Mouse (Mus musculus) limb, embryonic 15.5 days (tissue): ENCODE measurements around the gene Mapk11. TPM values are rescaled to one million over a fixed set of nuclear protein-coding genes. Genes with fewer than 3 reads are reported as not detected.

Experiments
- ATAC-seq: fragments of 200-750 bp; cut with Nextera tagmentation; 2 replicates; pipeline ENCODE4 v1.8.0; 2017; ENCODE audit warnings: low read depth, moderate TSS enrichment; ENCODE audit not compliant: insufficient number of reproducible peaks, low FRiP score, low TSS enrichment
- H3K27ac ChIP-seq: fragments of 300-500 bp; sonication (generic); 2 replicates; pipeline ENCODE4 v1.5.1; 2015; ENCODE audit warnings: moderate library complexity, mild to moderate bottlenecking, inconsistent platforms
- H3K27me3 ChIP-seq: fragments of 300-500 bp; sonication (generic); 2 replicates; pipeline ENCODE4 v1.6.1; 2015; ENCODE audit warnings: inconsistent platforms
- H3K36me3 ChIP-seq: fragments of 300-500 bp; sonication (generic); 2 replicates; pipeline ENCODE4 v1.6.1; 2015; ENCODE audit warnings: inconsistent platforms
- H3K4me1 ChIP-seq: fragments of 300-500 bp; sonication (generic); 2 replicates; pipeline ENCODE4 v1.6.1; 2015; ENCODE audit warnings: inconsistent platforms
- H3K4me2 ChIP-seq: fragments of 300-500 bp; sonication (generic); 2 replicates; pipeline ENCODE4 v1.6.1; 2015; ENCODE audit warnings: mild to moderate bottlenecking, inconsistent platforms
- H3K4me3 ChIP-seq: fragments of 300-500 bp; sonication (generic); 2 replicates; pipeline ENCODE4 v1.5.1; 2015; ENCODE audit warnings: mild to moderate bottlenecking, inconsistent platforms
- H3K9ac ChIP-seq: fragments of 300-500 bp; sonication (generic); 2 replicates; pipeline ENCODE4 v1.6.1; 2015; ENCODE audit warnings: inconsistent platforms
- H3K9me3 ChIP-seq: fragments of 300-500 bp; sonication (generic); 2 replicates; pipeline ENCODE4 v1.6.1; 2016; ENCODE audit warnings: inconsistent platforms
- WGBS: fragments of 180-500 bp; shearing (Covaris S2); methylation state at CpG from one replicate; pipeline ENCODE4 v1.1.7; 2015; 5-methylcytosine and 5-hydroxymethylcytosine counted together
- polyA plus RNA-seq: library from polyadenylated mRNA; unstranded; fragments of >200 nt; fragmentation: Nextera tagmentation; extraction: Ambion mirVana; gene quantifications from 2 replicates; pipeline ENCODE4 v1.2.1, GENCODE M21; 2015

Mapk11 gene
- polyA plus RNA-seq, 1 experiment from 2014 or later: 8.3 TPM

DNA sequence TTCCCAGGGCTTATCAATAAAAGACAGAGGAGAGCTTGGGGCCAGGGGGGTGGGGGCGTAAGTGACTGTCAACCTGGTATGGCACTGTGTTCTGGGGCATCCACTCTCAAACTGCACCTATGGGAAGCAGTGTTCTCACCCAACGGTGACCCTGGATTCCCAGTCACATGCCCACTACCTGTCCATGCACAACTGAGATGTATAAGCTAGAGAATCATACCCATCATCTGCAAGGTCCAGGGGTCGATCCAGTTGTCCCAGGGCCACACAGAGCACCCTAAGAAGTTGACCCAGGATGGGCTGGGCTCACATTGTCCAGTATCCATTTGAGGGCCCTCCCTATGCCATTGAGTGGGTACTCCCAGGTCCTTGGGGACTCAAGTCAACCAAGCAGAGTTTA lies 25.1 kb downstream of the Mapk11 start:
- Histone ChIP-seq H3K36me3 (peaks cover 19% of the 10 kb centered on the region), H3K27me3 (no peaks in the 10 kb centered on the region), H3K4me3 (no peak overlapping the region), H3K4me2 (no peak overlapping the region), H3K4me1 (peaks cover 57% of the 10 kb centered on the region), H3K27ac (no peak overlapping the region), H3K9me3 (no peaks in the 10 kb centered on the region), H3K9ac (no peak overlapping the region)
- no peak for ATAC-seq
- 89% methylated on average over 3 of the region's 3 CpGs for WGBS

DNA sequence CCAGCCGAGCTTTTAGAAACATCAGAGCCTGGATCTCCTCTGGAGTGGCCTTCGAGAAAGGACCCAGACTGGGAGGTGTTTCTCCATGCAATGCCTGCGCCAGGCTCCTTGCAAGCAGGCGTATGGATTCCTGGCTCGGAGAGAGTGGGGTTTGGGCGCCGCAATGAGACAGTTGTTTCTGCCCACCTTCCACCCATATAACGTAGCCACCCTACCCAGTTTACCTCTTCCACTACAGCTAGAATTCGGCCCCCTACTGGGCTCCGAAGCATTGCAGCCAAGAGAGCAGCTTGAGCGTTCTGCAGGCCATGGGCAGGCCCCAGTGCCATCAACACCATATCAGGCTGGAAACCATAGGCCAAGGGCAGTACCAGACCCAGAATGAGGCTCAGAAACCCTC lies 25.8 kb downstream of the Mapk11 start:
- Histone ChIP-seq H3K27me3 (no peaks in the 10 kb centered on the region), H3K27ac (peak overlapping the region; percentile 82), H3K9ac (peak overlapping the region; percentile 73; the same call in 1 of the 2 replicates), H3K36me3 (peaks cover 22% of the 10 kb centered on the region), H3K9me3 (no peaks in the 10 kb centered on the region), H3K4me3 (peak overlapping the region; percentile 71), H3K4me1 (peaks cover 52% of the 10 kb centered on the region), H3K4me2 (peak overlapping the region; percentile 90)
- no peak for ATAC-seq
- WGBS: 18% methylated on average over 11 of the region's 11 CpGs

DNA sequence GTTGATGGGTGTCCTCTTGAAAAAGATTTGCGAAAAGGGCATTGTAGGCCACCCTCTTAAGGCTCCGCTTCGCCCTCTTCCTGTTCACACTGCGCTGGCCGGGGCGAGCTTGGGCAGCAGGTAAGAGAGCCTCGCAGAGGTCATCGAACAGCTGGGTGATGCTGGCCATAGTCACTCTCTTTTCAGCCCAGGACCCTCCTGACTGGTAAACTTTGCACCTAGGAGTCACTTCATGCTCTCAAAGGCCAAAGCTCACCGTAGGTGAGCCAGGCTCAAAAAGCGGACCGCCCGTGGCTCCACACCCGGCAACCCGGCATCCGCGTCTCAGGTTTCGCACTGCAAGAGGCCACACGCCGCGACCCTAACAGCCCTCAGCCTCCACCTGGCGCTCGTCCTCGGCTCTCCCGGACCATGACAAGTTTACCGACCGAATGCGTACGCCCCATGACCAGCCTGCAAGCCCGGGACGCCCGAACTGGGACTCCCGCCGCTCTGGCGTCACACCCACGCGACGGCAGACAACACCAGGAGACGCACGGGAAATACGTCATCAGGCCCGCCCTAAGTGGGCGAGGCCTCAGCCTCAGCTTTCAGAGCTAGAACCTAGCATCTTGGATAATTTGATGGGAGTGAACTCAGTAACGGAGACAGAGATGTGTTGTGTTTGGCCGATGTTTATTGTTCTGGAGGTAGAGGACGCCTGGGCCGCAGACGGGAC lies 26.6 kb downstream of the Mapk11 start, which contains the start of gene Tubgcp6:
Gene Tubgcp6 (minus strand): TSS at position 464 of the 718 bp plus-strand sequence.
- no peaks in the 10 kb centered on the region for H3K27me3 ChIP-seq
- peaks cover 48% of the 10 kb centered on the region for H3K4me1 ChIP-seq
- under 1% methylated on average over 47 of the region's 47 CpGs for WGBS
- peak within 1 kb of the TSS; percentile 90 for H3K4me2 ChIP-seq
- H3K4me3 ChIP-seq: peak within 1 kb of the TSS; percentile 71
- H3K9ac ChIP-seq: peak within 1 kb of the TSS; percentile 73
- H3K9me3 ChIP-seq: no peaks in the 10 kb centered on the region
- peaks cover 23% of the 10 kb centered on the region for H3K36me3 ChIP-seq
- peak; percentile 78 for ATAC-seq
- H3K27ac ChIP-seq: peak within 1 kb of the TSS; percentile 82

DNA sequence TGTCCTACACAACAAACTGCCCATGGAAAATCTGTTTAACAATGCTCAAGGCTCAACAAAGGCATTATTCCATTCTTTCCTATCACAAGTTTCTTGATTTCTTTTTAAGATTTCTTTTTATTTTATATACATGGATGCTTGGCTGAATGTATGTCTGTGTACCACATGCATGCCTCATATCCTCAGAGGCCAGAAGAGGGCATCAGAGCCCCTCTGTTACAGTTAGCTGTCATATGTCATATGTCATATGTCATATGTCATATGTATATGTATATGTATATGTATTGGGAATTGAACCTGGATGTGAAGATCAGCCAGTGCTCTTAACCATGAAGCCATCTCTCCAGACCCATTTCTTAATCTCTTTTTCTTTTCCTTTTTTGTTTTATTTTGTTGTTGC lies 31.4 kb downstream of the Mapk11 start:
- no peaks in the 10 kb centered on the region for H3K27me3 ChIP-seq
- H3K9ac ChIP-seq: no peak overlapping the region
- no peak overlapping the region for H3K27ac ChIP-seq
- H3K4me3 ChIP-seq: no peak overlapping the region
- H3K4me2 ChIP-seq: no peak overlapping the region
- H3K9me3 ChIP-seq: no peaks in the 10 kb centered on the region
- H3K4me1 ChIP-seq: peaks cover 28% of the 10 kb centered on the region
- ATAC-seq: no peak
- peaks cover 51% of the 10 kb centered on the region for H3K36me3 ChIP-seq

DNA sequence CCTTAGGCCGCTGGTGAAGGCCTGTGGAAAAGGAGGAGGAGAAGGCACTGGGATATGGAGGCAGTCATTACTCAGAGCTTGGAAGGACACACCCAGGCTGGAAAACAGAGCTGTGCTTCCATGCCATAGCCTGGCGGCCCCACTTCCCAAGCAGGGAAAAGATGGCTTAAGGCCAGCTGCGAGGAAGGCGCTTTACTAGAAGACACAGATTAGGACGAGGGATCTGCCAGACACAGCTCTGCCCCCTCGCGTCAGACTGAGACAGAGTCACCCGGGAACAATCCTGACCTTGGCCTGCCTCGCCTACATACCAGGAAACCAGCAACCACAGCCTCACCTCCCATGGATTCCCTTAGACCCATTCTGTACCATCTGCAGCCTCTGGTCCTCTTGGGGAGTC lies 39.3 kb downstream of the Mapk11 start:
- Histone ChIP-seq H3K36me3 (peaks cover 90% of the 10 kb centered on the region), H3K9ac (no peak overlapping the region), H3K9me3 (no peaks in the 10 kb centered on the region), H3K4me3 (no peak overlapping the region), H3K27me3 (no peaks in the 10 kb centered on the region), H3K4me1 (no peaks in the 10 kb centered on the region), H3K27ac (no peak overlapping the region), H3K4me2 (no peak overlapping the region)
- 76% methylated on average over 9 of the region's 9 CpGs for WGBS
- no peak for ATAC-seq

DNA sequence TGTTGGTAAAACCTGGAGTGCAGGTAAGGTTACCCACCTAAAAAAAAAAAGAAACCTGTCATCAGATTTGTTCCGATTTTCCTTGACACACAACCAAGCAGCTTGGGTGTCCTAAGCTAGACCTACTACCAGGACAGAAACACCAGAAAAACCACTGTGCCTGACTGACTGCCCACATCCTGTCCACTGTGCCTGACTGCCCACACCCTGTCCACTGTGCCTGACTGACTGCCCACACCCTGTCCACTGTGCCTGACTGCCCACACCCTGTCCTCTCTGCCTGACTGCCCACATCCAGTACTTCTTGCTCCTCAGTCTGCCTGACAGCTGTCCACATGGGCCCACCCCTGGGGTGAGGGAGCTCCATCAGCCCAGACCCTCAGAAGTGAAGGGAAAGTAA lies 42.5 kb downstream of the Mapk11 start:
- Histone ChIP-seq H3K4me2 (no peak overlapping the region), H3K9me3 (no peaks in the 10 kb centered on the region), H3K9ac (no peak overlapping the region), H3K27me3 (no peaks in the 10 kb centered on the region), H3K27ac (no peak overlapping the region), H3K4me1 (no peaks in the 10 kb centered on the region), H3K4me3 (no peak overlapping the region), H3K36me3 (peaks cover 100% of the 10 kb centered on the region)
- WGBS: 89% methylated on average over 1 of the region's 1 CpGs
- ATAC-seq: no peak

DNA sequence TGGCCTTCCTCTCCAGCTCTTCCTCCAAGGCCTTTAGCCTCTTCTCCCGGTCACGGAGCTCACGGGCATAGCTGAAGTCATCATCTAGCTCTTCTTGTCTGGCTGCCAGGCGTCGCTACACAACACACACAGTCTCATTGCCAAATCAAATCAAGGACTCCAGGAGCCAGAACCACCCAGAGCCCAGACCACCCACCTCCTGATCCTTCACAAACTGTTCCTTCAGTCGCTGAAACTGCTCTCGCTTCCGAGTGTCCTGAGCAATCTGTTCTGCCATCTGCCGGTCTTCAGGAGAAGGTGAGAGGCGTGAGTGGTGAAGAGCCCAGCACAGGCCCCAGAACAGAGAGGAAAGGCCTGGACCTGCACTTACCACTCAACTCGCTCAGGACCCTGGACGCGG lies 43.4 kb downstream of the Mapk11 start:
- H3K36me3 ChIP-seq: peaks cover 100% of the 10 kb centered on the region
- 94% methylated on average over 13 of the region's 13 CpGs for WGBS

DNA sequence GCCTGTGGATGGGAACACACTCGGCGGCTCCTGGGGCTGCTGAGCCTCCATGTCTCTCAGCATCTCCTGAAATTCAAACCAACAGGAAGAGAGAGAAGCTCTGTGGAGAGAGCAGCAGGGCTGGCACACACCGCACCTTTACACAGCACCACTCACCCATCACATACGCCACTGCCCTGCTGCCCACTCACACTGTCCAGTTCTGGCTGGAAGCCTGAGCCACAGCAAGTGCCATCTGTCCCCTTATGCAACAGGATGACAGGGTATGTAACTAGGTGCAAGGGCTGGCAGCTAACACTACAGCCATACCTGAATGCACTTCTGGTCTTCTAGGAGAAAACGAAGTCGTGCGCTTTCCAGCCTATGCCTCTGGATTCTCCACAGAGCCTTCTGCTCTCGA lies 45.0 kb downstream of the Mapk11 start:
- 95% methylated on average over 8 of the region's 8 CpGs for WGBS
- no peaks in the 10 kb centered on the region for H3K4me1 ChIP-seq
- H3K4me2 ChIP-seq: no peak overlapping the region
- H3K9ac ChIP-seq: no peak overlapping the region
- H3K4me3 ChIP-seq: no peak overlapping the region
- no peaks in the 10 kb centered on the region for H3K27me3 ChIP-seq
- no peak overlapping the region for H3K27ac ChIP-seq
- H3K36me3 ChIP-seq: peaks cover 100% of the 10 kb centered on the region
- ATAC-seq: no peak
- H3K9me3 ChIP-seq: no peaks in the 10 kb centered on the region

More for the DNA sequence above, 43.4 kb downstream of the Mapk11 start:
- ATAC-seq: no peak
- Histone ChIP-seq H3K27me3 (no peaks in the 10 kb centered on the region), H3K4me3 (no peak overlapping the region), H3K9me3 (no peaks in the 10 kb centered on the region), H3K27ac (no peak overlapping the region), H3K9ac (no peak overlapping the region), H3K4me1 (no peaks in the 10 kb centered on the region), H3K4me2 (no peak overlapping the region)

DNA sequence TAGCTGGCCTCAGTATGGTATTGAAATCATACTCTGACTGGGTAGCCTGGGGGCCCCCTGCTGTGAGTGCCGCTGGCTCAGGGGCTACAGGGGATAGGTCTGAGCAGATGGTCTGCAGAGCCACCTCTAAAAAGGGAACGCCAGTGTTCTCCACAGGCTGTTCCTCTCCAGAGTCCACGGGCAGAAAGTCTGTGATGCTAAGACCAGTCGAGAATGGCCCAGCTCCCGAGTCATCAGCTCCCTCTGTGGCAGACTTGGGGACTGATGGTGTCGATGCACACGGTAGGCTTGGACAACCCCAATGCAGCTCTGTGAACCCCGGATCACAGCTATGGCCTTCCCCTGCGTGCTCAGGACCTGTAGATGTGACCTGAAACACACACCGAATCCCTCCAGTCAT lies 45.5 kb downstream of the Mapk11 start:
- Histone ChIP-seq H3K27me3 (no peaks in the 10 kb centered on the region), H3K4me1 (no peaks in the 10 kb centered on the region), H3K27ac (no peak overlapping the region), H3K9ac (no peak overlapping the region), H3K4me3 (no peak overlapping the region), H3K9me3 (no peaks in the 10 kb centered on the region), H3K36me3 (peaks cover 100% of the 10 kb centered on the region), H3K4me2 (no peak overlapping the region)
- ATAC-seq: no peak
- WGBS: 87% methylated on average over 10 of the region's 10 CpGs

DNA sequence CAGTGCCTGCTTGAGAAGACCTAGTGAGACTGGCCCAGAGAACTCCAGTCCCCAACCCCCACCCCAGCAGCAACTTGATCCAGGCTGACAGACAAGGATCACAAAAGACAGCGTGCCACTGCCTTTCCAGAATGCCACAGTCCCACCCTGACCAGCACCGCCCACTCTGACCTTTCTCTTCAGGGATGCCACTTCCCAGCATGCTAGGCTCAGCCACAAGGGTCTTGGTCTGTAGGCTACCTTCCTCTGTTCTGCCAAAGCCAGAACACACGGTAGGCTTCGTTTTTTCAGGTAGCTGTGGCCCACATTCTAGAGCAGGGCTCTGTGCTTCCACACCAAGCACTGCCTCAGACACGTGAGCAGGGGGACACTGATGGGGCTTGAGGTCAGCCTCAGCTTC lies 46.8 kb downstream of the Mapk11 start:
- Histone ChIP-seq H3K4me3 (no peak overlapping the region), H3K9ac (no peak overlapping the region), H3K4me1 (no peaks in the 10 kb centered on the region), H3K27ac (no peak overlapping the region), H3K27me3 (no peaks in the 10 kb centered on the region), H3K9me3 (no peaks in the 10 kb centered on the region), H3K4me2 (no peak overlapping the region), H3K36me3 (peaks cover 100% of the 10 kb centered on the region)
- WGBS: 84% methylated on average over 5 of the region's 5 CpGs
- no peak for ATAC-seq

DNA sequence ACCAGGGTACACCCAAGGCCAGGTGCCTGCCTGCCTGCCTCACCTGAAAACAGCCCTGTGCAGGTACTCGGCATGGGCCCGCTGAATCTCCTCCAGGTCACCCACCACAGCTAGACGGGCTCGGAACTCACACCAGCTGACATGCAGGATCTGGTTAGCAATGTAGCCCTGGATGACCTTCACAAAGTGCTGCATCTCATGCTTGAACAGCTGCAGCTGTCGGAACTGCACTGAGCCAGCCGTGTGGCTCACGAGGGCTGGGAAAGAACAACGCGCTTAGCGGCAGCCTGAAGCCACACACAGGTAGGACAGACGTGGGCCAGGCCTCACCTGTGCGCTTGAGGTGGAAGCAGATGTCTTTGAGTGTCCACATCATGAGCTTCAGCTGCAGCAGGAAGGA lies 48.6 kb downstream of the Mapk11 start:
- WGBS: 90% methylated on average over 12 of the region's 12 CpGs
- Histone ChIP-seq H3K27ac (no peak overlapping the region), H3K4me2 (no peak overlapping the region), H3K4me1 (no peaks in the 10 kb centered on the region), H3K9ac (no peak overlapping the region), H3K9me3 (no peaks in the 10 kb centered on the region), H3K27me3 (no peaks in the 10 kb centered on the region), H3K36me3 (peaks cover 100% of the 10 kb centered on the region), H3K4me3 (no peak overlapping the region)
- ATAC-seq: no peak

DNA sequence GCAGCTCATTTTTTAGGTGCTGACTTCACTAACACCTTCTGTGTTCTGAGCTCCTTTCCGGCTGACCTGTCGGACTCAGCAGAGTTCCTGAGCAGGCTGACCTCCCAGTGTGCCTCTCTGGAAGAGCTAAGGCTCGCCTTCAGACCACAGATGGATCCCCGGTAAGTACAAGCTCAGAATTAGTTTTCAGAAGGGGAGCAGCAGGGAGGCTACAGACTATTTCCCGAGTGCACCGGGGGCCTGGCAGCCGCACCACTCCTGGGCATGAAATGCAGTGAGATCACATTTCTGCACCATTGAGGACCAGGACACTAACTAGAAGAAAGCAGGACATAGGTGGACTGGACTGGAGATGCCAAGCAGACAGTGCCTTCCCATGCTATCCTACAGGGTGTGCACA lies 50.8 kb downstream of the Mapk11 start:
- no peaks in the 10 kb centered on the region for H3K9me3 ChIP-seq
- no peaks in the 10 kb centered on the region for H3K27me3 ChIP-seq
- no peaks in the 10 kb centered on the region for H3K4me1 ChIP-seq
- no peak overlapping the region for H3K27ac ChIP-seq
- no peak overlapping the region for H3K9ac ChIP-seq
- ATAC-seq: no peak
- whole genome bisulfite sequencing: 88% methylated on average over 7 of the region's 7 CpGs
- no peak overlapping the region for H3K4me2 ChIP-seq
- no peak overlapping the region for H3K4me3 ChIP-seq
- H3K36me3 ChIP-seq: peaks cover 100% of the 10 kb centered on the region

DNA sequence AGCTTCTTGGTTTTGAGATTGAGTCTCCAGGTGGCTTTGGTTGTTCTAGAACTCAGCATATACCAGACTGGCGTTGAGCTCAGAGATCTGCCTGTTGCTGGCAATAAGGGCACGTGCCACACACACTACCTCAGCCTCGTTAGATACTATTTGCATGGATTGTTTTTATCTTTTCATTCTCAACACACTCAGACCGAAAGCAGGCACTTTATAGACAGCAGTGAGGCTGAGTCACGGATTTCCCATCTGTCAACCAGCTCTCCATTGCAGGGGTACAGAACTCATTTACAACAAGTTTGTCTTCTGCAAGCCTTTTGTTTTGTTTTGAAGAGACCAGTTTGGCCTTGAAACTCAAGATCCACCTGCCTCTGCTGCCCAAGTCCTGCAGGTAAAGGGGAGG lies 52.0 kb downstream of the Mapk11 start:
- no peaks in the 10 kb centered on the region for H3K9me3 ChIP-seq
- no peak overlapping the region for H3K9ac ChIP-seq
- 89% methylated on average over 5 of the region's 5 CpGs for WGBS
- no peak overlapping the region for H3K4me3 ChIP-seq
- H3K27ac ChIP-seq: no peak overlapping the region
- no peak overlapping the region for H3K4me2 ChIP-seq
- peaks cover 100% of the 10 kb centered on the region for H3K36me3 ChIP-seq
- H3K27me3 ChIP-seq: no peaks in the 10 kb centered on the region
- H3K4me1 ChIP-seq: no peaks in the 10 kb centered on the region
- ATAC-seq: no peak
